Mouse (Mus musculus) midbrain, embryonic 11.5 days (tissue): ENCODE results near the gene Clec2e. TPM values are rescaled to one million over a fixed set of nuclear protein-coding genes. Genes with fewer than 3 reads are reported as not detected.

ENCODE experiments used
- ATAC-seq: fragments of 200-750 bp; cut with Nextera tagmentation; 2 replicates; pipeline ENCODE4 v1.8.0; 2017; ENCODE audit warnings: moderate TSS enrichment, moderate library complexity; ENCODE audit not compliant: low FRiP score
- DNase-seq: peaks from one replicate; pipeline ENCODE4 v3.0.0; 2015; ENCODE audit warnings: low spot score; ENCODE audit errors: missing footprints
- H3K27ac ChIP-seq: fragments of 300-500 bp; sonication (generic); 2 replicates; pipeline ENCODE4 v1.5.1; 2014; ENCODE audit warnings: low read depth, low read length
- H3K27me3 ChIP-seq: fragments of 300-500 bp; sonication (generic); 2 replicates; pipeline ENCODE4 v1.6.1; 2014; ENCODE audit warnings: mild to moderate bottlenecking, low read length, moderate library complexity, mixed read lengths; ENCODE audit not compliant: control insufficient read depth, insufficient read depth
- H3K36me3 ChIP-seq: fragments of 300-500 bp; sonication (generic); 2 replicates; pipeline ENCODE4 v1.6.1; 2014; ENCODE audit warnings: mild to moderate bottlenecking, low read length, moderate library complexity, mixed read lengths; ENCODE audit not compliant: control insufficient read depth, insufficient read depth
- H3K4me1 ChIP-seq: fragments of 300-500 bp; sonication (generic); 2 replicates; pipeline ENCODE4 v1.6.1; 2014; ENCODE audit warnings: low read length; ENCODE audit not compliant: control insufficient read depth, insufficient read depth
- H3K4me2 ChIP-seq: fragments of 300-500 bp; sonication (generic); 2 replicates; pipeline ENCODE4 v1.6.1; 2014; ENCODE audit warnings: mild to moderate bottlenecking, moderate library complexity
- H3K4me3 ChIP-seq: fragments of 300-500 bp; sonication (generic); 2 replicates; pipeline ENCODE4 v1.5.1; 2014; ENCODE audit warnings: low read depth, low read length
- H3K9ac ChIP-seq: fragments of 300-500 bp; sonication (generic); 2 replicates; pipeline ENCODE4 v1.6.1; 2014; ENCODE audit warnings: low read length
- H3K9me3 ChIP-seq: fragments of 300-500 bp; sonication (generic); 2 replicates; pipeline ENCODE4 v1.6.1; 2016; ENCODE audit warnings: low read length; ENCODE audit not compliant: control insufficient read depth
- WGBS: fragments of 180-500 bp; shearing (Covaris S2); extraction: QIAGEN DNeasy Blood & Tissue Kit; methylation state at CpG from one replicate; pipeline ENCODE4 v1.1.7; 2014; 5-methylcytosine and 5-hydroxymethylcytosine counted together
- polyA plus RNA-seq: library from polyadenylated mRNA; unstranded; fragments of >200 nt; fragmentation: Nextera tagmentation; extraction: Ambion mirVana; gene quantifications from 2 replicates; pipeline ENCODE4 v1.2.1, GENCODE M21; 2014

Gene Clec2e
- polyA plus RNA-seq, 1 experiment from 2014 or later: not detected

- Histone ChIP-seq H3K9me3 (no peaks in the 10 kb centered on the region), H3K4me3 (no peak overlapping the region), H3K4me1 (no peaks in the 10 kb centered on the region), H3K4me2 (no peak overlapping the region), H3K27me3 (no peaks in the 10 kb centered on the region), H3K9ac (no peak overlapping the region), H3K36me3 (no peaks in the 10 kb centered on the region), H3K27ac (no peak overlapping the region)
- 70% methylated on average over 6 of the region's 6 CpGs for WGBS
- DNase-seq (no peak), ATAC-seq (no peak)
These were observed 15.6 kb downstream of the Clec2e start for GRCm38 (mm10) chr6:129085098-129085497.

GRCm38 (mm10) chr6:129066986-129067385, 33.7 kb downstream of the Clec2e start:
- no peak overlapping the region for H3K9ac ChIP-seq
- H3K36me3 ChIP-seq: no peaks in the 10 kb centered on the region
- H3K27ac ChIP-seq: no peak overlapping the region
- DNase-seq (no peak), ATAC-seq (peak; percentile 82)
- no peaks in the 10 kb centered on the region for H3K9me3 ChIP-seq
- H3K4me1 ChIP-seq: no peaks in the 10 kb centered on the region
- no peak overlapping the region for H3K4me2 ChIP-seq
- H3K27me3 ChIP-seq: no peaks in the 10 kb centered on the region
- H3K4me3 ChIP-seq: no peak overlapping the region
- 72% methylated on average over 1 of the region's 1 CpGs for WGBS

GRCm38 (mm10) chr6:129066530-129066929, 34.2 kb downstream of the Clec2e start:
- Histone ChIP-seq H3K9ac (no peak overlapping the region), H3K4me1 (no peaks in the 10 kb centered on the region), H3K27me3 (no peaks in the 10 kb centered on the region), H3K36me3 (no peaks in the 10 kb centered on the region), H3K9me3 (no peaks in the 10 kb centered on the region), H3K27ac (no peak overlapping the region), H3K4me3 (no peak overlapping the region), H3K4me2 (no peak overlapping the region)
- ATAC-seq (peak; percentile 61; the same call in 1 of the 2 replicates), DNase-seq (no peak)

- Histone ChIP-seq H3K9ac (no peak overlapping the region), H3K27ac (no peak overlapping the region), H3K36me3 (no peaks in the 10 kb centered on the region), H3K4me3 (no peak overlapping the region), H3K27me3 (no peaks in the 10 kb centered on the region), H3K9me3 (no peaks in the 10 kb centered on the region), H3K4me2 (no peak overlapping the region), H3K4me1 (no peaks in the 10 kb centered on the region)
- 92% methylated on average over 3 of the region's 3 CpGs for WGBS
- ATAC-seq: no peak
- DNase-seq: no peak
These were observed 34.9 kb downstream of the Clec2e start for GRCm38 (mm10) chr6:129065857-129066256.

- Histone ChIP-seq H3K4me2 (no peak overlapping the region), H3K9me3 (no peaks in the 10 kb centered on the region), H3K27ac (no peak overlapping the region), H3K4me3 (no peak overlapping the region), H3K36me3 (no peaks in the 10 kb centered on the region), H3K9ac (no peak overlapping the region), H3K4me1 (no peaks in the 10 kb centered on the region), H3K27me3 (no peaks in the 10 kb centered on the region)
- DNase-seq (no peak), ATAC-seq (no peak)
- WGBS: 90% methylated on average over 3 of the region's 3 CpGs
These were observed 35.3 kb downstream of the Clec2e start for GRCm38 (mm10) chr6:129065407-129065806.

GRCm38 (mm10) chr6:129058013-129058412, 42.7 kb downstream of the Clec2e start:
- Histone ChIP-seq H3K27me3 (no peaks in the 10 kb centered on the region), H3K4me1 (no peaks in the 10 kb centered on the region), H3K27ac (no peak overlapping the region), H3K9me3 (no peaks in the 10 kb centered on the region), H3K36me3 (no peaks in the 10 kb centered on the region), H3K4me3 (no peak overlapping the region), H3K9ac (no peak overlapping the region), H3K4me2 (no peak overlapping the region)
- DNase-seq (no peak), ATAC-seq (no peak)

GRCm38 (mm10) chr6:129056237-129056636, 44.5 kb downstream of the Clec2e start:
- no peaks in the 10 kb centered on the region for H3K4me1 ChIP-seq
- no peaks in the 10 kb centered on the region for H3K9me3 ChIP-seq
- H3K4me3 ChIP-seq: no peak overlapping the region
- H3K36me3 ChIP-seq: no peaks in the 10 kb centered on the region
- ATAC-seq (no peak), DNase-seq (no peak)
- H3K9ac ChIP-seq: no peak overlapping the region
- no peaks in the 10 kb centered on the region for H3K27me3 ChIP-seq
- H3K27ac ChIP-seq: no peak overlapping the region
- 88% methylated on average over 3 of the region's 3 CpGs for WGBS
- H3K4me2 ChIP-seq: no peak overlapping the region

GRCm38 (mm10) chr6:129051731-129052130, 49.0 kb downstream of the Clec2e start:
- ATAC-seq (no peak), DNase-seq (no peak)
- 90% methylated on average over 5 of the region's 5 CpGs for WGBS
- no peak overlapping the region for H3K4me3 ChIP-seq
- H3K27ac ChIP-seq: no peak overlapping the region
- H3K36me3 ChIP-seq: no peaks in the 10 kb centered on the region
- H3K4me2 ChIP-seq: no peak overlapping the region
- H3K9me3 ChIP-seq: no peaks in the 10 kb centered on the region
- H3K9ac ChIP-seq: no peak overlapping the region
- H3K27me3 ChIP-seq: no peaks in the 10 kb centered on the region
- H3K4me1 ChIP-seq: peaks cover 4% of the 10 kb centered on the region; the same call in 1 of the 2 replicates

GRCm38 (mm10) chr6:129051086-129051485, 49.6 kb downstream of the Clec2e start:
- no peak for DNase-seq
- H3K27ac ChIP-seq: no peak overlapping the region
- H3K9me3 ChIP-seq: no peaks in the 10 kb centered on the region
- no peaks in the 10 kb centered on the region for H3K27me3 ChIP-seq
- no peak overlapping the region for H3K9ac ChIP-seq
- 84% methylated on average over 3 of the region's 3 CpGs for WGBS
- no peak for ATAC-seq
- H3K4me2 ChIP-seq: no peak overlapping the region
- H3K4me1 ChIP-seq: peaks cover 4% of the 10 kb centered on the region; the same call in 1 of the 2 replicates
- no peaks in the 10 kb centered on the region for H3K36me3 ChIP-seq
- H3K4me3 ChIP-seq: no peak overlapping the region
